15 mouse cellular contexts compared by ENCODE assay signal in genomic region chr12:32190927-32191326, GRCm38 (mm10).
"Had no signal": no experiment of that assay in that cellular context is flagged by ENCODE, and none has a peak within 500 bp of the region (broad histone marks: within the 10 kb centered on the region; RNA-seq: fewer than 3 reads in every experiment).

No protein-coding gene starts in this region.

- H3K27ac ChIP-seq: kidney, postnatal 0 days; limb, embryonic 13.5 days; liver, embryonic 14.5 days; midbrain, embryonic 10.5 days; neural tube, embryonic 15.5 days had no signal

- ATAC-seq: lung, postnatal 0 days; midbrain, embryonic 16.5 days had no signal

- H3K36me3 ChIP-seq: limb, embryonic 13.5 days; midbrain, embryonic 10.5 days; neural tube, embryonic 15.5 days had no signal

- DNase-seq: kidney, adult 11 months; kidney, adult 9 months; kidney, postnatal 36 days; lung, adult 2 months; right cerebral cortex, postnatal 4 days; spleen, adult 18-20 months; thymus, adult 18-20 months; thymus, postnatal 14 days had no signal

- H3K9ac ChIP-seq: limb, embryonic 13.5 days; liver, embryonic 14.5 days; neural tube, embryonic 15.5 days had no signal

- H3K4me2 ChIP-seq: limb, embryonic 13.5 days; neural tube, embryonic 15.5 days had no signal

- H3K9me3 ChIP-seq: limb, embryonic 13.5 days; midbrain, embryonic 10.5 days; neural tube, embryonic 15.5 days had no signal

- H3K4me3 ChIP-seq: limb, embryonic 13.5 days; midbrain, embryonic 10.5 days; neural tube, embryonic 15.5 days had no signal

- H3K27me3 ChIP-seq: neural tube, embryonic 15.5 days had no signal

- H3K4me1 ChIP-seq: limb, embryonic 13.5 days; neural tube, embryonic 15.5 days had no signal
